Mouse (Mus musculus): ENCODE results near the gene Ube2l3. TPM values are rescaled to one million over a fixed set of nuclear protein-coding genes. Genes with fewer than 3 reads are reported as not detected.
"Not testable (repeated sequence)": the region's sequence is repeated elsewhere in the genome, so short reads cannot be mapped to it uniquely, and the experiment has no call there.

Gene Ube2l3
- polyA plus RNA-seq, 1 experiment from 2014 or later = 316 TPM

- H3K9me3 ChIP-seq (replicated peaks; ENCODE audit: low read length) = no peaks in the 10 kb centered on the region
- ATAC-seq (replicated peaks; ENCODE audit: low FRiP score, low read depth) (no peak), DNase-seq (ENCODE audit: low spot score) (no peak)
- TF ChIP-seq CTCF (IDR thresholded peaks at IDR 0.05; ENCODE audit: low read depth) = no peak
- 0 out of 2 replicates have a peak, but pooled peaks cover 5% of the 10 kb centered on the region for H3K36me3 ChIP-seq (ENCODE audit: insufficient read depth, low read length)
- no peak overlapping the region for H3K27ac ChIP-seq
- H3K9ac ChIP-seq (ENCODE audit: low read depth, low read length) = no peak overlapping the region
- no peak overlapping the region for H3K4me3 ChIP-seq (replicated peaks; ENCODE audit: low read depth, low read length)
- WGBS = 94% methylated on average over 3 of the region's 3 CpGs
- no peaks in the 10 kb centered on the region for H3K4me1 ChIP-seq (replicated peaks; ENCODE audit: insufficient read depth, low read length)
- H3K27me3 ChIP-seq (ENCODE audit: insufficient read depth, low read length) = no peaks in the 10 kb centered on the region
- no peak overlapping the region for H3K4me2 ChIP-seq (ENCODE audit: low read length)
These were observed 22.7 kb downstream of the Ube2l3 start for GRCm38 (mm10) chr16:17179706-17180105.

- Histone ChIP-seq H3K4me3 (replicated peaks; ENCODE audit: low read depth, low read length) (no peak overlapping the region), H3K36me3 (ENCODE audit: insufficient read depth, low read length) (peaks cover 11% of the 10 kb centered on the region; the same call in 1 of the 2 replicates), H3K4me1 (replicated peaks; ENCODE audit: insufficient read depth, low read length) (no peaks in the 10 kb centered on the region), H3K4me2 (ENCODE audit: low read length) (no peak overlapping the region), H3K27ac (no peak overlapping the region), H3K9ac (ENCODE audit: low read depth, low read length) (no peak overlapping the region), H3K9me3 (replicated peaks; ENCODE audit: low read length) (no peaks in the 10 kb centered on the region), H3K27me3 (ENCODE audit: insufficient read depth, low read length) (no peaks in the 10 kb centered on the region)
- TF ChIP-seq CTCF (IDR thresholded peaks at IDR 0.05; ENCODE audit: low read depth) = no peak
- 100% methylated on average over 1 of the region's 1 CpGs for WGBS
- DNase-seq (ENCODE audit: low spot score) (no peak), ATAC-seq (replicated peaks; ENCODE audit: low FRiP score, low read depth) (no peak)
These were observed 24.8 kb downstream of the Ube2l3 start for GRCm38 (mm10) chr16:17177623-17178170.

GRCm38 (mm10) chr16:17175765-17176164 lies 26.7 kb downstream of the Ube2l3 start:
- peaks cover 18% of the 10 kb centered on the region for H3K36me3 ChIP-seq (ENCODE audit: insufficient read depth, low read length)
- H3K27me3 ChIP-seq (ENCODE audit: insufficient read depth, low read length) = no peaks in the 10 kb centered on the region
- DNase-seq (ENCODE audit: low spot score) (no peak), ATAC-seq (replicated peaks; ENCODE audit: low FRiP score, low read depth) (no peak)
- no peaks in the 10 kb centered on the region for H3K9me3 ChIP-seq (replicated peaks; ENCODE audit: low read length)
- no peak overlapping the region for H3K9ac ChIP-seq (ENCODE audit: low read depth, low read length)
- no peak for TF ChIP-seq CTCF (IDR thresholded peaks at IDR 0.05; ENCODE audit: low read depth)
- H3K4me3 ChIP-seq (replicated peaks; ENCODE audit: low read depth, low read length) = no peak overlapping the region
- H3K27ac ChIP-seq = no peak overlapping the region
- WGBS = 87% methylated on average over 2 of the region's 2 CpGs
- no peak overlapping the region for H3K4me2 ChIP-seq (ENCODE audit: low read length)
- H3K4me1 ChIP-seq (replicated peaks; ENCODE audit: insufficient read depth, low read length) = no peaks in the 10 kb centered on the region

GRCm38 (mm10) chr16:17168049-17168448 lies 34.4 kb downstream of the Ube2l3 start:
- no peak overlapping the region for H3K4me3 ChIP-seq (replicated peaks; ENCODE audit: low read depth, low read length)
- H3K27me3 ChIP-seq (ENCODE audit: insufficient read depth, low read length) = no peaks in the 10 kb centered on the region
- H3K9ac ChIP-seq (ENCODE audit: low read depth, low read length) = no peak overlapping the region
- H3K36me3 ChIP-seq (ENCODE audit: insufficient read depth, low read length) = peaks cover 18% of the 10 kb centered on the region
- no peaks in the 10 kb centered on the region for H3K9me3 ChIP-seq (replicated peaks; ENCODE audit: low read length)
- H3K4me2 ChIP-seq (ENCODE audit: low read length) = no peak overlapping the region
- DNase-seq (ENCODE audit: low spot score) (no peak), ATAC-seq (replicated peaks; ENCODE audit: low FRiP score, low read depth) (no peak)
- TF ChIP-seq CTCF (IDR thresholded peaks at IDR 0.05; ENCODE audit: low read depth) = no peak
- H3K27ac ChIP-seq = no peak overlapping the region
- H3K4me1 ChIP-seq (replicated peaks; ENCODE audit: insufficient read depth, low read length) = no peaks in the 10 kb centered on the region
- 83% methylated on average over 5 of the region's 5 CpGs for WGBS

GRCm38 (mm10) chr16:17167179-17167578 lies 35.3 kb downstream of the Ube2l3 start:
- no peak overlapping the region for H3K4me2 ChIP-seq (ENCODE audit: low read length)
- no peaks in the 10 kb centered on the region for H3K9me3 ChIP-seq (replicated peaks; ENCODE audit: low read length)
- no peaks in the 10 kb centered on the region for H3K27me3 ChIP-seq (ENCODE audit: insufficient read depth, low read length)
- H3K27ac ChIP-seq = no peak overlapping the region
- no peak for ATAC-seq (replicated peaks; ENCODE audit: low FRiP score, low read depth)
- H3K4me1 ChIP-seq (replicated peaks; ENCODE audit: insufficient read depth, low read length) = no peaks in the 10 kb centered on the region
- TF ChIP-seq CTCF (IDR thresholded peaks at IDR 0.05; ENCODE audit: low read depth) = no peak
- H3K9ac ChIP-seq (ENCODE audit: low read depth, low read length) = no peak overlapping the region
- no peak for DNase-seq (ENCODE audit: low spot score)
- H3K36me3 ChIP-seq (ENCODE audit: insufficient read depth, low read length) = peaks cover 11% of the 10 kb centered on the region; the same call in 1 of the 2 replicates
- no peak overlapping the region for H3K4me3 ChIP-seq (replicated peaks; ENCODE audit: low read depth, low read length)

- H3K36me3 ChIP-seq (ENCODE audit: insufficient read depth, low read length); H3K9me3 ChIP-seq (replicated peaks; ENCODE audit: low read length); ATAC-seq (replicated peaks; ENCODE audit: low FRiP score, low read depth); H3K4me3 ChIP-seq (replicated peaks; ENCODE audit: low read depth, low read length); H3K27me3 ChIP-seq (ENCODE audit: insufficient read depth, low read length); H3K9ac ChIP-seq (ENCODE audit: low read depth, low read length); DNase-seq (ENCODE audit: low spot score); H3K4me1 ChIP-seq (replicated peaks; ENCODE audit: insufficient read depth, low read length); H3K4me2 ChIP-seq (ENCODE audit: low read length); H3K27ac ChIP-seq: not testable (repeated sequence)
- 91% methylated on average over 1 of the region's 1 CpGs for whole genome bisulfite sequencing
These were observed 37.0 kb downstream of the Ube2l3 start for GRCm38 (mm10) chr16:17165478-17165877.

- TF ChIP-seq CTCF (IDR thresholded peaks at IDR 0.05; ENCODE audit: low read depth) = no peak
- H3K9me3 ChIP-seq (replicated peaks; ENCODE audit: low read length) = no peaks in the 10 kb centered on the region
- H3K27me3 ChIP-seq (ENCODE audit: insufficient read depth, low read length) = no peaks in the 10 kb centered on the region
- no peak overlapping the region for H3K9ac ChIP-seq (ENCODE audit: low read depth, low read length)
- peaks cover 34% of the 10 kb centered on the region for H3K36me3 ChIP-seq (ENCODE audit: insufficient read depth, low read length)
- 94% methylated on average over 2 of the region's 2 CpGs for WGBS
- ATAC-seq (replicated peaks; ENCODE audit: low FRiP score, low read depth) (no peak), DNase-seq (ENCODE audit: low spot score) (no peak)
- H3K27ac ChIP-seq = no peak overlapping the region
- H3K4me2 ChIP-seq (ENCODE audit: low read length) = no peak overlapping the region
- H3K4me1 ChIP-seq (replicated peaks; ENCODE audit: insufficient read depth, low read length) = no peaks in the 10 kb centered on the region
- H3K4me3 ChIP-seq (replicated peaks; ENCODE audit: low read depth, low read length) = no peak overlapping the region
These were observed 48.1 kb downstream of the Ube2l3 start for GRCm38 (mm10) chr16:17154346-17154745.
